Mouse (Mus musculus) neural tube, embryonic 13.5 days (tissue): ENCODE measurements around the gene Ube2n. TPM values are rescaled to one million over a fixed set of nuclear protein-coding genes. Genes with fewer than 3 reads are reported as not detected.
"Not testable (repeated sequence)": the region's sequence is repeated elsewhere in the genome, so short reads cannot be mapped to it uniquely, and the experiment has no call there.

Experiments used
- ATAC-seq: fragments of 200-750 bp; cut with Nextera tagmentation; 2 replicates; pipeline ENCODE4 v1.8.0; 2017; ENCODE audit warnings: low read depth, mild to moderate bottlenecking, moderate TSS enrichment, moderate library complexity
- H3K27ac ChIP-seq: fragments of 300-500 bp; sonication (generic); replicated peaks from 2 replicates; pipeline ENCODE4 v1.5.1; 2015; ENCODE audit warnings: moderate library complexity, mild to moderate bottlenecking, inconsistent platforms
- H3K27me3 ChIP-seq: fragments of 300-500 bp; sonication (generic); 2 replicates; pipeline ENCODE4 v1.6.1; 2015; ENCODE audit warnings: mild to moderate bottlenecking, inconsistent platforms
- H3K36me3 ChIP-seq: fragments of 300-500 bp; sonication (generic); 2 replicates; pipeline ENCODE4 v1.6.1; 2015; ENCODE audit warnings: mild to moderate bottlenecking, inconsistent platforms
- H3K4me1 ChIP-seq: fragments of 300-500 bp; sonication (generic); replicated peaks from 2 replicates; pipeline ENCODE4 v1.6.1; 2015; ENCODE audit warnings: inconsistent platforms
- H3K4me2 ChIP-seq: fragments of 300-500 bp; sonication (generic); 2 replicates; pipeline ENCODE4 v1.6.1; 2015; ENCODE audit warnings: inconsistent platforms, mild to moderate bottlenecking, moderate library complexity
- H3K4me3 ChIP-seq: fragments of 300-500 bp; sonication (generic); 2 replicates; pipeline ENCODE4 v1.5.1; 2015; ENCODE audit warnings: mild to moderate bottlenecking, inconsistent platforms
- H3K9ac ChIP-seq: fragments of 300-500 bp; sonication (generic); 2 replicates; pipeline ENCODE4 v1.6.1; 2015; ENCODE audit warnings: moderate library complexity, mild to moderate bottlenecking, inconsistent platforms
- H3K9me3 ChIP-seq: fragments of 300-500 bp; sonication (generic); 2 replicates; pipeline ENCODE4 v1.6.1; 2016; ENCODE audit warnings: inconsistent platforms
- WGBS: fragments of 180-500 bp; shearing (Covaris S2); methylation state at CpG from one replicate; pipeline ENCODE4 v1.1.7; 2015; 5-methylcytosine and 5-hydroxymethylcytosine counted together
- polyA plus RNA-seq: library from polyadenylated mRNA; unstranded; fragments of >200 nt; fragmentation: Nextera tagmentation; extraction: Ambion mirVana; gene quantifications from 2 replicates; pipeline ENCODE4 v1.2.1, GENCODE M21; 2015

The Ube2n gene
- polyA plus RNA-seq, 1 experiment from 2014 or later: 408 TPM

- no peak overlapping the region for H3K9ac ChIP-seq
- peaks cover 39% of the 10 kb centered on the region for H3K36me3 ChIP-seq
- H3K9me3 ChIP-seq: no peaks in the 10 kb centered on the region
- H3K4me1 ChIP-seq: no peaks in the 10 kb centered on the region
- WGBS: 62% methylated on average over 4 of the region's 4 CpGs
- 0 out of 2 replicates have a peak, but pooled peaks have one; percentile 49 for ATAC-seq
- H3K4me3 ChIP-seq: no peak overlapping the region
- 0 out of 2 replicates have a peak overlapping the region, but pooled peaks have one; percentile 2 for H3K27ac ChIP-seq
- no peak overlapping the region for H3K4me2 ChIP-seq
- no peaks in the 10 kb centered on the region for H3K27me3 ChIP-seq
These were observed 30.1 kb downstream of the Ube2n start for GRCm38 (mm10) chr10:95545051-95545450.

GRCm38 (mm10) chr10:95546178-95546577 is 31.2 kb downstream of the Ube2n start:
- H3K9ac ChIP-seq: no peak overlapping the region
- H3K36me3 ChIP-seq: peaks cover 45% of the 10 kb centered on the region
- H3K27me3 ChIP-seq: no peaks in the 10 kb centered on the region
- WGBS: 95% methylated on average over 2 of the region's 2 CpGs
- H3K27ac ChIP-seq: no peak overlapping the region
- no peak overlapping the region for H3K4me3 ChIP-seq
- no peak overlapping the region for H3K4me2 ChIP-seq
- no peaks in the 10 kb centered on the region for H3K4me1 ChIP-seq
- no peak for ATAC-seq
- no peaks in the 10 kb centered on the region for H3K9me3 ChIP-seq

GRCm38 (mm10) chr10:95548154-95548826 is 33.3 kb downstream of the Ube2n start:
- Histone ChIP-seq H3K36me3 (peaks cover 41% of the 10 kb centered on the region), H3K4me3 (no peak overlapping the region), H3K9me3 (no peaks in the 10 kb centered on the region), H3K4me1 (peaks cover 10% of the 10 kb centered on the region; the same call in 1 of the 2 replicates), H3K4me2 (no peak overlapping the region), H3K27me3 (no peaks in the 10 kb centered on the region), H3K9ac (no peak overlapping the region), H3K27ac (no peak overlapping the region)
- WGBS: 83% methylated on average over 11 of the region's 11 CpGs
- no peak for ATAC-seq

- H3K4me1 ChIP-seq: peaks cover 14% of the 10 kb centered on the region; the same call in 1 of the 2 replicates
- ATAC-seq, H3K9me3 ChIP-seq, H3K27ac ChIP-seq, H3K9ac ChIP-seq, H3K27me3 ChIP-seq, H3K4me2 ChIP-seq, H3K4me3 ChIP-seq: not testable (repeated sequence)
- WGBS: 65% methylated on average over 5 of the region's 5 CpGs
- peaks cover 37% of the 10 kb centered on the region for H3K36me3 ChIP-seq
These were observed 34.1 kb downstream of the Ube2n start for GRCm38 (mm10) chr10:95549080-95549479.

GRCm38 (mm10) chr10:95550506-95550905 is 35.6 kb downstream of the Ube2n start:
- H3K27me3 ChIP-seq: no peaks in the 10 kb centered on the region
- no peak overlapping the region for H3K9ac ChIP-seq
- ATAC-seq: no peak
- H3K9me3 ChIP-seq: no peaks in the 10 kb centered on the region
- 73% methylated on average over 1 of the region's 1 CpGs for WGBS
- no peak overlapping the region for H3K4me3 ChIP-seq
- H3K36me3 ChIP-seq: peaks cover 25% of the 10 kb centered on the region
- no peak overlapping the region for H3K27ac ChIP-seq
- no peak overlapping the region for H3K4me2 ChIP-seq
- H3K4me1 ChIP-seq: peaks cover 25% of the 10 kb centered on the region

GRCm38 (mm10) chr10:95551752-95552151 is 36.8 kb downstream of the Ube2n start:
- Histone ChIP-seq H3K27ac (0 out of 2 replicates have a peak overlapping the region, but pooled peaks have one; percentile 1), H3K4me1 (peaks cover 34% of the 10 kb centered on the region), H3K36me3 (peaks cover 25% of the 10 kb centered on the region), H3K4me3 (no peak overlapping the region), H3K9me3 (no peaks in the 10 kb centered on the region), H3K27me3 (no peaks in the 10 kb centered on the region), H3K9ac (no peak overlapping the region), H3K4me2 (no peak overlapping the region)
- ATAC-seq: no peak

GRCm38 (mm10) chr10:95552326-95552725 is 37.4 kb downstream of the Ube2n start:
- 57% methylated on average over 3 of the region's 3 CpGs for WGBS

GRCm38 (mm10) chr10:95555866-95556265 is 40.9 kb downstream of the Ube2n start:
- Histone ChIP-seq H3K4me2 (no peak overlapping the region), H3K4me3 (no peak overlapping the region), H3K9me3 (no peaks in the 10 kb centered on the region), H3K27me3 (no peaks in the 10 kb centered on the region), H3K27ac (no peak overlapping the region), H3K9ac (no peak overlapping the region), H3K4me1 (peaks cover 58% of the 10 kb centered on the region), H3K36me3 (peaks cover 4% of the 10 kb centered on the region; the same call in 1 of the 2 replicates)
- no peak for ATAC-seq
- WGBS: 81% methylated on average over 11 of the region's 11 CpGs

More at GRCm38 (mm10) chr10:95552326-95552725, 37.4 kb downstream of the Ube2n start:
- Histone ChIP-seq H3K4me3 (no peak overlapping the region), H3K9ac (no peak overlapping the region), H3K27ac (0 out of 2 replicates have a peak overlapping the region, but pooled peaks have one; percentile 1), H3K4me2 (no peak overlapping the region), H3K9me3 (no peaks in the 10 kb centered on the region), H3K36me3 (peaks cover 22% of the 10 kb centered on the region), H3K27me3 (no peaks in the 10 kb centered on the region), H3K4me1 (peaks cover 34% of the 10 kb centered on the region)
- ATAC-seq: no peak

GRCm38 (mm10) chr10:95557337-95557828 is 42.4 kb downstream of the Ube2n start:
- Histone ChIP-seq H3K27ac (no peak overlapping the region), H3K4me2 (no peak overlapping the region), H3K9ac (no peak overlapping the region), H3K4me3 (no peak overlapping the region), H3K27me3 (no peaks in the 10 kb centered on the region), H3K4me1 (peaks cover 65% of the 10 kb centered on the region), H3K9me3 (no peaks in the 10 kb centered on the region), H3K36me3 (no peaks in the 10 kb centered on the region)
- WGBS: 86% methylated on average over 5 of the region's 5 CpGs
- ATAC-seq: no peak

- no peak overlapping the region for H3K4me3 ChIP-seq
- no peak overlapping the region for H3K4me2 ChIP-seq
- H3K27me3 ChIP-seq: no peaks in the 10 kb centered on the region
- H3K9ac ChIP-seq: no peak overlapping the region
- H3K4me1 ChIP-seq: peaks cover 62% of the 10 kb centered on the region
- no peaks in the 10 kb centered on the region for H3K9me3 ChIP-seq
- no peak for ATAC-seq
- 81% methylated on average over 7 of the region's 7 CpGs for WGBS
- H3K36me3 ChIP-seq: no peaks in the 10 kb centered on the region
- H3K27ac ChIP-seq: no peak overlapping the region
These were observed 44.5 kb downstream of the Ube2n start for GRCm38 (mm10) chr10:95559426-95559825.

- peak overlapping the region; percentile 36 for H3K4me2 ChIP-seq
- no peaks in the 10 kb centered on the region for H3K36me3 ChIP-seq
- ATAC-seq: no peak
- no peaks in the 10 kb centered on the region for H3K27me3 ChIP-seq
- WGBS: 87% methylated on average over 9 of the region's 9 CpGs
- H3K27ac ChIP-seq: no peak overlapping the region
- peak overlapping the region; percentile 10 for H3K4me3 ChIP-seq
- no peaks in the 10 kb centered on the region for H3K9me3 ChIP-seq
- H3K9ac ChIP-seq: 0 out of 2 replicates have a peak overlapping the region, but pooled peaks have one; percentile 26
- H3K4me1 ChIP-seq: peaks cover 62% of the 10 kb centered on the region
These were observed 45.5 kb downstream of the Ube2n start for GRCm38 (mm10) chr10:95560394-95560983.

- Histone ChIP-seq H3K9ac (peak overlapping the region; percentile 97), H3K4me3 (peak overlapping the region; percentile 91), H3K27ac (no peak overlapping the region), H3K4me2 (peak overlapping the region; percentile 93), H3K4me1 (peaks cover 55% of the 10 kb centered on the region), H3K9me3 (no peaks in the 10 kb centered on the region), H3K27me3 (no peaks in the 10 kb centered on the region), H3K36me3 (no peaks in the 10 kb centered on the region)
- ATAC-seq: no peak
- WGBS: 54% methylated on average over 7 of the region's 7 CpGs
These were observed 46.7 kb downstream of the Ube2n start for GRCm38 (mm10) chr10:95561616-95562015.
